Mouse (Mus musculus) layer of hippocampus, adult 9-11 months (tissue): ENCODE measurements around the gene Vav1.
A peak's percentile ranks its signal among the peaks of the same experiment; 100 is the strongest.
"Not testable (repeated sequence)": the region's sequence is repeated elsewhere in the genome, so short reads cannot be mapped to it uniquely, and the experiment has no call there.

Experiments
- DNase-seq: peaks from one replicate; pipeline ENCODE4 v3.0.0; 2022

Gene Vav1

DNA sequence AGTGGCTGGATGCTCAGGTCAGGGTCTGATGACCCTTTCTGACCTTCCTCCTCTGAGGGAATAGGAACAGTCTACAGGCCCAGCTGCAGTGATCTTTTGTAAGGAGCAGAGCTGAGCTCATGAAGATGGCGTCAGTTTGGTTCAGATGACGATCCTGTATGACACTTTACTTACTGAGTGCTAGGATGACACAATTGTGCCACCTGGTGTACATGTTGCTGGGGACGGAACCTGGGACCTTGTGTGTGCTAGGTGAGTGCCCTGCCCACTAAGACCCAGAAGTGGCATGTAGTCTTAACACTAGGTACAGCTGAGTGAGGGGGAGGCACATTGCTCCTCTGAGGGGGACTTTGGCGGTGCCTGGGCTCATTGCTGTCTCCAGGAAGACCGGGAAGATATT lies 5.0 kb downstream of the Vav1 start:
- no peak for DNase-seq

DNA sequence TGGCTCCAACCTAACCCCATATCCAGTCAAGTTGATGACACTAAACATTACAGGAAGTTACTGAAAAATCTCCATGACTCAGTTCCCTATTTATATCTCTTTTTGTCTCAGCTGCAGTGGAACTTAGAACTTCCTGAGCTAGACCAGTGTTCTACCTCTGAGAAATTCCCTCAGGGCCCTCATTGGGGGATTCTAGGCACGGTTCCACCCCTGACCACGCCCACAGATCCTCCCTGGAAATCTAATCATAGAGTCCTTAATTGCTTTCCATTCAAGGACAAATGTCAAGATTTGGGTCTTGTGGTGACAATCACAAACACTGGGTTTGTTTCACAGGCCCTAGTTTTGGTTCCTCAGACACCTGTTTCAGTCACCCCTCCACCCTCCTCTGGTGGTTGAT lies 6.2 kb downstream of the Vav1 start:
- DNase-seq: no peak

DNA sequence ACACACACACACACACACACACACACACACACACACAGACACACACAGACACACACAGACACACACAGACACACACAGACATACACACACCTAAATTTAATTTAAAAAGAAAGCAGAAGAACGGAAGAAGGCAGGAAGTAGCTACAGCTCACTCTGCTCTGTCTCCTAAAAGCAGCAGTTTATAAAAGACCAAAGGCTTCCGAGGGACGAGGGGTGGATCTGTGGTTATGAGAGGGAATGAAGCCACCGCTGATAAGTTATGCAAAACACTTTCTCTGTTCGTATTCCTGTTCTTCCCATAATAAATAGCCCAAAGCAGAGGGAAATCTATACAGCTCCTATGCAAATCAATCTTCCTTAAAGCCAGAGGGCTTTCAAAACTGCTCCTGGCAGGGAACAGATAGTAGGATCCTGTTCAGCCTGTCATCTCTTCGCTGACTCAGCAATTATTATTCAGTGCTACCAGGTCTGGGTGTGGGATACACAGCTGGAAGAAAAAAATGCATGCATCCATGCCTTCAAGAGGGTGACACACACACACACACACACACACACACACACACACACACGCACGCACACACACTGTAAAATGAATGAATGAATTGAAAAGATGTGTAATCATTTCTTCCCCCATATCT lies 7.9 kb downstream of the Vav1 start:
- no peak for DNase-seq

DNA sequence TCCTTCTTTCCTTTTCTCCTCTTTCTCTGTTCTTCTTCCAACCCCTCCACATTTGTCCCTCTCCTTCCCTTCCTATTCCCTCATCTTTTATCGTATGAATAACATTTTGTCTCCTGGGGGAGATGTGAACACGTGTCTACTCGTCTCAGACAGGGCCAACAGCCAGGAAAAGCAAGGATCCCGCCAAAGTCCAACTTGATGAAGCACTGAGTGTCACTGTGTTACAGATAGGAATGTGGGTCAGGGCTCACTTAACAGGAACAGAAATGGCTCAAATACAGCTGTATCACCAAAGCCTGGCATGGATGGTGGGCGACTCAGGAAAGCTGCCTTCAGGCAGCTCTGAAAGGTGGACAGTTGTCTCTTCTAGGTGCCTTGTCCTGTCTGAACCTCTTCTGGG lies 10.4 kb downstream of the Vav1 start:
- DNase-seq: no peak

DNA sequence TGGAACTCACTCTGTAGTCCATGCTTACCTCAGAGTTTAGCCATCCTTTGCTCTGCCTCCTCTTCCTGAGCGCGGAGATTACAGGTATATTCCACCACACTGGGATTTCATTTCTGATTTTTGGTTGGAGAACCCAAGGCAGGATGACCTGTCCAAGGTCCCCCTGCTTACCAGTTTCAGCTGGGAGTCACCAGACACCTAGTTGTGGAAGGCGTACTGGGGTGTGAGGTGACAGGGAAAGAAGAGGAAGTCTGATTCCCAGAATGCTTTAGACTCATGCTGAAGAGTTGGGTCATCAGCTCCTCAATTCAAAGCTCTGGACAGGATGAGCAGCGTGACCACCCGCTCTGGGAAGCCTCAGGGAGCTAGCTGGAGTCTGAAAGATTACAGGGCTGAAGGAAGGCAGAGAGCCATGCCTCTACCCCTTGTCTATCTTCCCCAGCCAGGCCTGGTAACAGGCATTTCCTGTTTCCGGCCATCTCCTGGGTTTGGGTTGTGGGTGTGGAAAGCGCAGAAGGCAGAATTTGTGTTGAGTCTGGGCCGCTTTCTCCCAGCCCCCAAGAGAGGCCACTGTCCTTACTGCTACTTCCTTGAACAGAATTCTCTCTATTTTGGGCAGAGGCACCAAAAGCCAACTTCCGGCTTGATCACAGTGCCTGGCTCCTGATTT lies 11.2 kb downstream of the Vav1 start:
- peak; percentile 81 for DNase-seq

DNA sequence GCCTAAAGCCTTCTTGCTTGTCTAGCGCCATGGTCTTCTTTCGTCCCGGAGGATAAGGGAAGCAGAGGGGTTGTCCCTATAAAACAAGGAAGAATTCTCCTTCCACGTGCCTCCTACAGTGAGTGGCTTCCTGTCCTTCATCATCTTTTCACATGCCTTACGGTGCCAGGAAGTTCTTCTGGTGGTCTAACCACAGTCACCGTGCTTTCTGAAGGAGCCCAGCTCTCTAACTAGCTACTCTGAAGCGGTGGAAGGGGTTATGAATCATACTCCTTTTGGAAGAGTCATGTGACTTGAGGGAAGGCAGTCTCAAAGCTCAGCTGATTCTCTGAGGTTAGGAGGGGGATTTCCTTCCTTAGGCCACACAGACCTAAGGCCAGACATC lies 11.8 kb downstream of the Vav1 start:
- DNase-seq: no peak

DNA sequence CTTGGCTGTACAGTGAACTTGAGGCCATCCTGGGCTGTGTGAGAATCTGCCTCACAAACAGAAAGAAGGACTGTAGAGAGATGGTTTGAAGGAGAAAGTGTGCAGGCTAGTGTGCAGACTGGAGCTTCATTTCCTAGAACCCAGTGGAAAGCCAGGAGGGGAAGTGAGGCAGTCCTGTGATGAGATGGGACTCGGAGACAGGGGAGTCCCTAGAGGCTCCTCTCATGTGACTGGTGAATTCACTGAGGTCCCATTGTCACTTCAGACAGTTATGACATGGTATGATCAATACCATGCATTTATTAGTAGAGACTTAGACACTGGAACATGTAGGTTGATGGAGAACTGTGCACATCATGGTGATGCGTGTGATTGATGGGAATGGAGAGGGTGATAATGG lies 13.4 kb downstream of the Vav1 start:
- DNase-seq: no peak

DNA sequence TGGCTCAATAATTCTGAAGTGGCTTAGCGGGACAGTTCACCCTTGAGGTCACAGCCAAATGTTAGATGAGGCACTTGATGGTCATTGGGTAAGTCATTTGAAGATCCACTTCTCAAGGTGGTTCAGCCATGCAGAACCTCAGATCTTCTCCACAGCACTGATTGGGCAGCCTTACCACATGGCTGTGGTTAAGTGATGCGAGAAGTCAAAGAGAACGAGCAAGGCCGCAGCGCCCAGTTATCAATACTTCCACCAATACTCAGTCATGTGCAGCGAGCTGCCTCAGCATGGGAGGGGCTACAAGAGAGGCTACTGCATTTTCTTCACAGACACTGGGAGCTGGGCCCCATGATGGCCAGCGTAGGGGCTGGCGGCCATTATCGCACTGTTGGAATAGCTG lies 14.1 kb downstream of the Vav1 start:
- DNase-seq: no peak

DNA sequence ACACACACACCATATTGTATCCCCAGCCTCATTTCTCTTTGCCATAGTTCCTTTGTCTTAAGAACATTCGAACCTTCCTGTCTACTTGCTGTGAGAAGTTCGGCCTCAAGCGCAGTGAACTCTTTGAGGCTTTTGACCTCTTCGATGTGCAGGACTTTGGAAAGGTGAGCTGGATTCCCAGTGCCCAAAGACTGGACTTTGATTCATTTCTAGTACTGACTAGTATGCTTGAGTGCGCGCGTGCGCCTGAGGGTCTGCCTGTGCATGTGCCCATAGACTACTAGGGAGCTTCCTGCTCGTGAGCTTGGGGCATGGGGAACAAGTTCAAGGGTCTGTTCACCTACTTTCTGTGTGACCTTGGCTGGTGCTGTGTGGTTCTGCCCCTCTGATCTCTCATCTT lies 17.0 kb downstream of the Vav1 start:
- no peak for DNase-seq

DNA sequence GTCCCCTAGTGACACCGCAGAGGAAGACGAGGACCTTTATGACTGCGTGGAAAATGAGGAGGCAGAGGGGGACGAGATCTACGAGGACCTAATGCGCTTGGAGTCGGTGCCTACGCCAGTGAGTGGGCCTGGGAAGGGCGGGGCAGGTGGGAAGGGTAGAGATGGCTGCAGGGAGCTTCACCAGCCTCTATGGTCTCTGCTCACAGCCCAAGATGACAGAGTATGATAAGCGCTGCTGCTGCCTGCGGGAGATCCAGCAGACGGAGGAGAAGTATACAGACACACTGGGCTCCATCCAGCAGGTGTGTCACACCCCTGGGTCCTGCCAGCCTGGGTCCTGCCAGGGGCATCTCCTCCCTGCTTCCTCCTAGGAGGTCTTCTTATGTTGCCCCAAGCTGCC lies 18.1 kb downstream of the Vav1 start:
- no peak for DNase-seq

DNA sequence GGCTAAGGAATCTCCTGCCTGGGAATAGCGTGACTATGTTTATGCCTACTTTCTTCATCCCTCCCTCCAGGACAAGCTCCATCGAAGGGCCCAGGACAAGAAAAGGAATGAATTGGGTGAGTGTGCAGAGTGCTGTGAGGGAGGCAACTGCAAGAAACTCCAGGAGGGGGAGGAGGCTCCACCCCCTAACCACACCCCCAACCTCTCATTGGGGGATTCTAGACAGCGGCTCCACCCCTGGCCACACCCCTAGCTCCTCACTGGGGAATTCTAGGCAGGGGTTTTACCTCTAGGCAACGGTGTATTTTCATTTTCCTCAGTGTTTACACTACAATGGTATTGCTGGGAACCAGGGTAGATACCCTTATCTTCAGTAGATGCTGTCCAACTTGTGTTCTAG lies 26.7 kb downstream of the Vav1 start:
- DNase-seq: no peak

DNA sequence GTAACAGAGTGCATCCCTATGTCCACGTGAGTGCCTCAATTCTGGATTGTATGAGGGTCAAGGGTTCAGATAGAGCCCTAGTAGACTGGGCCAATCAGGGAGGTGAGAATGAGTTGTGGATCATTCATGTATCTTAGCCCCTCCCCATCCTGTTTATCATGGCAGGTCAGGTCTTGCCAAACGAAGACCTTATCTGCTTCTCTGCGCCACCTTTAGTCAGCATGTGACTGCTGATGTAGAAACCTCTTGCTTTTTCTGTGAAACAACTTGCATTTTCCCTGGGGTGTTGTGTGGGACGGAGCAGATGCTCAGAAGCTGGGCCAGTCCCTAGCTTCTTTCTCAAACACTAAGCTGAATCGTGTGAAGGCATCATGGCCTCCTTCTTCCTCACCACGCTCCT lies 28.2 kb downstream of the Vav1 start:
- no peak for DNase-seq

DNA sequence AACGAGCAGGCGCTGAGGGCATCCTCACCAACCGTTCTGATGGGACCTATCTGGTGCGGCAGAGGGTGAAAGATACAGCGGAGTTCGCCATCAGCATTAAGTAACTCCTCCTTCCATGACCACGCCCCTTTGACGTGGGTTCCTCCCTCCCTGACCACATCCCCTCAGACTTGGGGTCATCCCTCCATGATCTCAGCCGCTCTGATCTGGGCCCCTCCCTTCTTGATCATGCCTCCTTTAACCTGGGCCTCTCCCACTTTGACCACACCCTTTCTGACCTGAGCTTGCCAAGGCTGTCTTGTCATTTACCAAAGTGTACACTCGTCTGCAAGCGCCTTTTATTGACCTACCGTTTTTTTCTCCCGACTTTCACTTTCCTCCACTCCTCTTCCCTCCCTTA lies 32.9 kb downstream of the Vav1 start:
- DNase-seq: no peak

DNA sequence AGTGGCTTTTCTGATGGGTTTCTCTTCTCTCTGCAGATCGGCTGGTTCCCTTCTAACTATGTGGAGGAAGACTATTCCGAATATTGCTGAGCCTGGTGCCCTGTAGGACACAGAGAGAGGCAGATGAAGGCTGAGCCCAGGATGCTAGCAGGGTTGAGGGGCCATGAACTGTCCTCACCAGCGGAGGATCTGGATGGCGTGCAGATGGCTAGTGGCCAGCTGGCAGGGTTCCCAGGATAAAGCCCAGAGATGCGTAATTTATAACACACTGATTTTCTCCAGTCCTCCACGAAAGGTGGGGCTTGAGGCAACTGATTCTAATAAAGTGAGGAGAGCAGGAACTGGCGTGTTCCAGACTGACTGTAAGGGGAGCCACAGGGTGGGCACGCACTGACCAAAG lies 48.7 kb downstream of the Vav1 start:
- DNase-seq: no peak

DNA sequence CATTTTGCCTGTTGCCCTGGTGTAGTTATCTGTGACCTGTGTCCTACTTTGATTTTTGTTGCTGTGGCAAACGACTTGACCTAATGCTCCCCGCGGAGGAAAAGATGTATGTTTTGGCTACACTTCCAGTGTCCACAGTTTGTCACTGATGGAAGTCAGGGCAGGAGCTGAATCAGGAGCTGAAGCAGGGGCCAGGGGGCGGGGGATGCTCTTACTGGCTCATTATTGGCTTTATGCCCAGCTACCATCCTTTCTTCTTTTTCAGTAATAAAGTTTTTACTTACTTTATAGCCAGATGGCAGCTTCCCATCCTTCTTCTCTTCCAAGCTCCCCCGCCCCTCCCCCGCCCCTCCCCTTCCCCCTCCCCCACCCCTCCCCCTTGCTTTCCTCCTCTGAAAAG lies 50.0 kb downstream of the Vav1 start:
- DNase-seq: no peak

DNA sequence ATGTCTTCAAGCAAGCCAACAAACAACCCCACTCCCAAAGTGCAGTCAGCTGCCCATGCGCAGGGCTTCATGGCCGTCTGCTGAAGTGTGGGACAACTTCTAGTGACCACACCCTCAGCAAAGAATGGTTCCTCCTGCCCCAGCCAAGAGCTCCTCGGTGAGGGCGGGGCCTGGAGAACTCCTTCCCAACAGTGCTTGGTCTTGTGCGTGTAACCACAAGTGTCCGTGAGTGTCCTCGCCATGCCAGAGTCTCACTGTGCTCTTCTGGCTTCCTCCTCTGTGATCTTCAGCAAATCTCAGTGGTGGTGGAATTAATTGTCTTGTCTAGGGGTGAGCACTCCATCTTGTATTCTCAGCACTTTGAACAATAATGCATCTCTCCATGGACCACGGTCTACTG lies 52.1 kb downstream of the Vav1 start:
- no peak for DNase-seq

DNA sequence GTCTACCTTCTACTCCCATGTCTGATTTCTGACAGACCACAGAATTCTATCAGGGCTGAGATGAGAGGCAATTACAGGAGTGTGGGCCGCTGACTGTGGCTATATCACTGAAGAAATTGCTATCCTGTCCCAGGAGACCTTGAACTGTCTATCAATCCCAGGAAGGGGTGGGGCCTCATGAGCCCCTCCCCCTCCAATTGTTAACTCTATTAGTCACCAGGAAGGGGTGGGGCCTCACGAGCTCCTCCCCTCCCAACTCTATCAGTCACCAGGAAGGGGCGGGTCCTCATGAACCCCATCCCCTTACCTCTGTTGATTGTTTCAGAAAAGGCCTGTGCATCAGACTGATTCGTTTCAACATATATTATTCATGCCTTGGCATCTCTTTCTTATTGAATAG lies 53.3 kb downstream of the Vav1 start:
- DNase-seq: no peak

DNA sequence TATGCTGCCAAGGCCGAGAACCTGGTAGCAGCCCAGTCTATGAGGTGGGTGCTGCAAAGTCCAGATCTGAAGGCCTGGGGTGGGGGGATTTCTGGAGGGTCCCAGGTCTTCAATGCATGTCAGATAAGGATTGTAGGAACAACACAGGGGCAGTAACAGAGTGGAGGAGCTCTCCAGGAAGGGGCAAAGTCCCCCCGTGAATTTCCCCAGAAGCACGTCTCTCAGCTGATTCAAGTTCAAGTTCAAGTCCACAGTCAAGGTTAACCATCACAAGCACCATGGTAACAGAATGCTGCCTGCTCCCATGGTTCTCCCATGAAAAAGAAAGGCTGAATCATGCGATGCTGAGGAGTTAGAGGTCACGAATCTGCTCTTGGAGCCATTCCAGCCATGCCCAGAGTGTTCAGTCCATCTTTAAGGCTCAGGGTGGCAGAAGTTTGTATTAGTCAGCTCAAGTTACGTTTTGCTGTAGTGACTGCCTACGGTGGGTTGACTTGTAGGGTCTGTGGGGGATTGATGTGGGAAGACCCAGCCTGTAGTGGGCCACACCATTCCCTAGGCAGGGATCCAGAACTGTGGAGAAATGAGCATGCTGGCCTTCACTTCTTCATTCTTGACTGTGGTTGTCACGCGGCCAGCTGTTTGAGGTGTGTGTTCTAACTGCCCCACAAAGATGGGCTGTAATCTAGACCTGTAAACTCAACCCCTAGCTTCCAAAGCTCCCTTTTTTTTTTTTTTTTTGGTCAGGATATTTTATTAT lies 55.3 kb downstream of the Vav1 start:
- DNase-seq: no peak

DNA sequence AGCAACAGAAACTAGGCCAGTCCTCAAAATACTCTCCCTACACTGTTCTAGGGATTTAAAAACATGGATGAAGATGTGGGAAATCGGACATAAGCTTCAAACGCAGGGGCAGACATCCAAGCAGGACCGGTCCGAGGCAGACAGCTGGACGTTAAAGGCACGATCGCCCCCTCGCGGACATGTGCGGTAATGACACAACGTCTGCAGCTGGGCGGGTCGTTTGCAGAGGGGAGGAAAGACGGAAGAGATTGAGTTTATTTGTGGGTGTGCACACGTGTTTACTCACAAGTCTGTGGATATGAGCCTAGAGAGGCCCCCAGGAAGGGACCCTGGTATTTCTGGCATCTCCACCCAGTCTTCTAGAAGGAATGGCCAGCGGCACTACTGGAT lies 55.9 kb downstream of the Vav1 start:
- peak; percentile 64 for DNase-seq

DNA sequence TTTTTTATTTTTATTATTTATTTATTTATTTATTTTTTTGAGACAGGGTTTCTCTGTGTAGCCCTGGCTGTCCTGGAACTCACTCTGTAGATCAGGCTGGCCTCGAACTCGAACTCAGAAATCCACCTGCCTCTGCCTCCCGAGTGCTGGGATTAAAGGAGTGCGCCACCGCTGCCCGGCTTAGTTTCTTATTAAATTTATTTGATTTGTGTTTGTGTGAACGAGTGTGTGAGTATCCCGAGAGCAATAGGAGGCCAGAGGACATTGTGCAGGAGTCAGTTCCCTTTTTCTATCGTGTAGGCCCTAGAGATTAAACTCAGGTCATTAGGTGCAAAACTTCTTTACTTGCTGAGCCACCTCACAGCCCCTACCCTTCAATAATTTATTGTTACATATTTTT lies 56.3 kb downstream of the Vav1 start:
- DNase-seq: not testable (repeated sequence)

DNA sequence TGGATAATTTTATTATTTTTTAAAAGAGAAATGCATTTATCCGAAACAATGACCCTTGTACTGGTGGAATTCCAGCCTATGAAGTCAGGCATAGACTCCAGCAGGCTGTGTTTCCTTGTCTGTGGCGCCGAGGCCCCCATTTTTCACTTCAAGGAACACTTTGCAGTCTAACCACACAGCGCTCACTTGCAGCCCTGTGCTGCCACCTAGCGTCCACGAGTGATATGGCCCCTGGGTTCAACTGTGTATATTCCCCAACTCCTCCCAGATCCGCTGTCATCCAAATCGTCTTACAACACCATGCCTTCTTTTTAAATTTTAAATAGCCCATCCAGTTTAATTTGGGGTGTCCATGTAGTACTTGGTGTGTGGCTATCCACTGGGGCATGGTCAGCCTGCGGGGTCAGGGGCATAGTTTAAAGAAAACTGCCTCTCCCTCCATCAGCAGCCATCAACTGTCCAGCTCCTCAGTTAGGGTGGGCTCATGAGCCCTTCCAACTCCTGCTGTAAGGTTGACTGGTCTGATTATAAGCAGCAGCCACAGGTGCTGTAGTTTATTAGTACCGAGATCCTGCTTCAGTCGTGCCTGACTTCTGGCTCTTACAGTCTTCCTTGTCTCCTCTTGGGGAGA lies 56.9 kb downstream of the Vav1 start:
- peak; percentile 87 for DNase-seq

DNA sequence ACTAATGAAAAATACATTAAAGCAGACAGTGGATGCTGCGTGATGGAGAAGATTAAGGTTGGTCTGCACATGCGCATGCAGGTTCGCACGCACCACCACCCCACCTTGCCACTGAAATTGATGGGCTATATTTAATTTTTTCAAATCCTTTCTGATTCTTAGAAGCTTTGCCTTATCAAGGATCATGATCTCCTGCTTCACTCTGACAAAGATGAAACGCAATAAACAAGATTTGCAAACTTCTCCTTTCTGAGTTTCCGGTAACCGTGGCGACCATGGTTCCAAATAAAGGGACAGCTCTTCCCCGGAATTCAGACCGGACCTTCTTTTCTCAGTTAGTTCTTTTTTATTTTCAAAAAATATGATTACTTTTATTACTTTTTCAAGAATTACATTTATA lies 59.1 kb downstream of the Vav1 start:
- DNase-seq: no peak

DNA sequence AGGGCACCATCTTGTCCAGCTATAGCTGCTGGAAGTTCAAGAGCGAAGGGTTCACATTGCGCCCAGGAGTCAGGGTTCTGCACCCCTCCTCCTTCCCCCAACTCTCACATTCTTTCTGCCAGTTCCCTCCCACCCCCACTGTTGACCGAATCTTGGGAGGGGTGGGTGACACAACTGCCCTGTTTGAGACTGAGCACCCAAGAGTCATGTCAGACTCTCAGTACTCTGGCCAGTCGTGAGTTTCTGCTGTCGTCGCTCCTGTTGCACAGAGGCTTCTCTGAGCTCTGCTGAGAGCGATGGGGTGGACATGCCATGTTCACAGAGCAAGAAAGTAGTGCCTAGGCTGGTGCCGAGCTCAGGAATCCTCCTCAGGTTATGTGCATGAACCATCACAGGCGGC lies 60.4 kb downstream of the Vav1 start:
- no peak for DNase-seq

DNA sequence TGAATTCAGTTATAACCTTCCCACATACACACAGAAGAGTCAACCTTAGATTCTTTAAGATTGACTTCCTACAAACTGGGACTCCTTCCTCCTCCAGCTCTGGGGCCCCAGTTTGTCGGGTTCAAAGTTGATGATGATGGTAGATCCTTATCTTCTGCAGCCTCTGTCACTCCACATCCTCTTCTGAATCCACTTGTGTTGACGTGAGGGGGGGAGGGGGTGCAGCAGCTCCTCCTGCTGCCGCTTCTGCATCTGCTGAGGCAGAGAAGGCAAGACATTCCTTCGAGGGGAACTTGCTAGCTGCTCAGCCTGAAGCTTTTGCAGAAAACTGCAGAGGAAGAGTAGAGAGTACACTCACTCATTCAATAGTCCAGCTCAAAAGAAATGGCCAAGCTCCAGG lies 62.7 kb downstream of the Vav1 start:
- DNase-seq: no peak
